Mouse (Mus musculus) inflammation-experienced regulatory T-cells, adult 6 months (primary cell): ENCODE results near the gene Tnnc2. TPM values are rescaled to one million over a fixed set of nuclear protein-coding genes. Genes with fewer than 3 reads are reported as not detected.

ENCODE experiments used
- ATAC-seq: one replicate; pipeline ENCODE4 v1.8.0; 2017
- polyA plus RNA-seq, 3 experiments: library from polyadenylated mRNA; unstranded; fragments of 100-300 nt; shearing (Covaris generic); gene quantifications; one replicate each; pipeline ENCODE4 v1.2.1; 2017

Tnnc2 gene
- polyA plus RNA-seq, 3 experiments from 2014 or later = not detected

GRCm38 (mm10) chr2:164771123-164771522 is 8.6 kb downstream of the Tnnc2 start:
- ATAC-seq = no peak

- no peak for ATAC-seq
Measured at GRCm38 (mm10) chr2:164770279-164770678, 9.5 kb downstream of the Tnnc2 start.

GRCm38 (mm10) chr2:164769258-164770037 is 10.3 kb downstream of the Tnnc2 start, which contains the start of gene Ube2c:
Gene Ube2c, plus strand, starts transcription at chr2:164769898.
- ATAC-seq = peak; percentile 100

- no peak for ATAC-seq
Measured at GRCm38 (mm10) chr2:164767812-164768540, 11.8 kb downstream of the Tnnc2 start.

- no peak for ATAC-seq
Measured at GRCm38 (mm10) chr2:164765841-164766240, 13.9 kb downstream of the Tnnc2 start.

GRCm38 (mm10) chr2:164762593-164762992 is 17.2 kb downstream of the Tnnc2 start:
- no peak for ATAC-seq

- no peak for ATAC-seq
Measured at GRCm38 (mm10) chr2:164761971-164762370, 17.8 kb downstream of the Tnnc2 start.

- no peak for ATAC-seq
Measured at GRCm38 (mm10) chr2:164761502-164761901, 18.3 kb downstream of the Tnnc2 start.

- no peak for ATAC-seq
Measured at GRCm38 (mm10) chr2:164760059-164760833, 19.5 kb downstream of the Tnnc2 start.

- ATAC-seq = no peak
Measured at GRCm38 (mm10) chr2:164758692-164759091, 21.1 kb downstream of the Tnnc2 start.

- ATAC-seq = no peak
Measured at GRCm38 (mm10) chr2:164757841-164758240, 21.9 kb downstream of the Tnnc2 start.

- no peak for ATAC-seq
Measured at GRCm38 (mm10) chr2:164754800-164755199, 25.0 kb downstream of the Tnnc2 start.

- ATAC-seq = no peak
Measured at GRCm38 (mm10) chr2:164754105-164754504, 25.7 kb downstream of the Tnnc2 start.

- ATAC-seq = no peak
Measured at GRCm38 (mm10) chr2:164752454-164752853, 27.3 kb downstream of the Tnnc2 start.

GRCm38 (mm10) chr2:164748991-164749390 is 30.8 kb downstream of the Tnnc2 start:
- ATAC-seq = no peak

- ATAC-seq = no peak
Measured at GRCm38 (mm10) chr2:164748191-164748590, 31.6 kb downstream of the Tnnc2 start.

GRCm38 (mm10) chr2:164746693-164747092 is 33.1 kb downstream of the Tnnc2 start:
- peak; percentile 59 for ATAC-seq

GRCm38 (mm10) chr2:164745843-164746479 is 33.8 kb downstream of the Tnnc2 start, which contains the start of the genes Wfdc3 and Dnttip1:
Gene Wfdc3, minus strand, starts transcription at chr2:164745931.
Gene Dnttip1, plus strand, starts transcription at chr2:164745983.
- peak; percentile 97 for ATAC-seq

- no peak for ATAC-seq
Measured at GRCm38 (mm10) chr2:164744987-164745386, 34.8 kb downstream of the Tnnc2 start.

GRCm38 (mm10) chr2:164739876-164740275 is 39.9 kb downstream of the Tnnc2 start:
- ATAC-seq = no peak

- ATAC-seq = no peak
Measured at GRCm38 (mm10) chr2:164737377-164738090, 42.2 kb downstream of the Tnnc2 start.

- ATAC-seq = no peak
Measured at GRCm38 (mm10) chr2:164735446-164735845, 44.3 kb downstream of the Tnnc2 start.
